Mouse (Mus musculus) neural tube, embryonic 15.5 days (tissue): ENCODE measurements around the gene G3bp1. TPM values are rescaled to one million over a fixed set of nuclear protein-coding genes. Genes with fewer than 3 reads are reported as not detected.

ENCODE experiments used
- ATAC-seq: fragments of 200-750 bp; cut with Nextera tagmentation; 2 replicates; pipeline ENCODE4 v1.8.0; 2017; ENCODE audit warnings: mild to moderate bottlenecking, moderate TSS enrichment, moderate library complexity; ENCODE audit not compliant: low FRiP score
- H3K27ac ChIP-seq: fragments of 300-500 bp; sonication (generic); replicated peaks from 2 replicates; pipeline ENCODE4 v1.5.1; 2015; ENCODE audit warnings: mild to moderate bottlenecking, inconsistent platforms
- H3K27me3 ChIP-seq: fragments of 300-500 bp; sonication (generic); replicated peaks from 2 replicates; pipeline ENCODE4 v1.6.1; 2015; ENCODE audit warnings: inconsistent platforms
- H3K36me3 ChIP-seq: fragments of 300-500 bp; sonication (generic); 2 replicates; pipeline ENCODE4 v1.6.1; 2015; ENCODE audit warnings: inconsistent platforms
- H3K4me1 ChIP-seq: fragments of 300-500 bp; sonication (generic); 2 replicates; pipeline ENCODE4 v1.6.1; 2015; ENCODE audit warnings: inconsistent platforms
- H3K4me2 ChIP-seq: fragments of 300-500 bp; sonication (generic); 2 replicates; pipeline ENCODE4 v1.6.1; 2015; ENCODE audit warnings: inconsistent platforms, mild to moderate bottlenecking, moderate library complexity
- H3K4me3 ChIP-seq: fragments of 300-500 bp; sonication (generic); replicated peaks from 2 replicates; pipeline ENCODE4 v1.5.1; 2015; ENCODE audit warnings: mild to moderate bottlenecking, inconsistent platforms
- H3K9ac ChIP-seq: fragments of 300-500 bp; sonication (generic); replicated peaks from 2 replicates; pipeline ENCODE4 v1.6.1; 2015; ENCODE audit warnings: mild to moderate bottlenecking, inconsistent platforms
- H3K9me3 ChIP-seq: fragments of 300-500 bp; sonication (generic); replicated peaks from 2 replicates; pipeline ENCODE4 v1.6.1; 2016; ENCODE audit warnings: inconsistent platforms
- WGBS: fragments of 180-500 bp; shearing (Covaris S2); methylation state at CpG from one replicate; pipeline ENCODE4 v1.1.7; 2015; ENCODE audit warnings: mixed read lengths; 5-methylcytosine and 5-hydroxymethylcytosine counted together
- microRNA-seq: library from miRNA; unstranded; fragments of <30 nt; microRNA quantifications from one replicate; pipeline ENCODE4, GENCODE M21; 2017
- polyA plus RNA-seq: library from polyadenylated mRNA; unstranded; fragments of >200 nt; fragmentation: Nextera tagmentation; extraction: Ambion mirVana; gene quantifications from 2 replicates; pipeline ENCODE4 v1.2.1, GENCODE M21; 2015

G3bp1 gene
- polyA plus RNA-seq, 1 experiment from 2014 or later, result 91.5 TPM

DNA sequence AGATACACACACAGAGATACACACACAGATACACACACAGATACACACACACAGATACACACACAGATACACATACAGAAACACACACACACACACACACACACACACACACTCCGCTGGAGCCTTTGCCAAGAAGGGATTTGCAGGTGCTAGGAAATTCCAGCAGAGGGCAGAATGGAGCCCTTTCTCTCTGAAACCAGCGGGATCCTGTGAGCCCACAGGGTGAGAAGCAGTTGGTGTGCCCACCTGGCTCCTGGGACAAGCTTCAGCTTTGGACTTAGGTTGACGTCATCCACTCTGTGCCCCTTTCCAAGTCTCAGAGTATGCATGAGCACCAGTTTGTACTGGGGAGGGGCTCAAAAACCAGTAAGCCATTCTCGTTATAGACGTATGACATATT lies 41.9 kb downstream of the G3bp1 start:
- Histone ChIP-seq H3K9me3 (no peaks in the 10 kb centered on the region), H3K27me3 (no peaks in the 10 kb centered on the region), H3K27ac (no peak overlapping the region), H3K9ac (no peak overlapping the region), H3K4me3 (no peak overlapping the region), H3K4me2 (no peak overlapping the region), H3K4me1 (no peaks in the 10 kb centered on the region), H3K36me3 (0 out of 2 replicates have a peak, but pooled peaks cover 7% of the 10 kb centered on the region)
- WGBS, result 54% methylated on average over 5 of the region's 5 CpGs
- ATAC-seq, result no peak

DNA sequence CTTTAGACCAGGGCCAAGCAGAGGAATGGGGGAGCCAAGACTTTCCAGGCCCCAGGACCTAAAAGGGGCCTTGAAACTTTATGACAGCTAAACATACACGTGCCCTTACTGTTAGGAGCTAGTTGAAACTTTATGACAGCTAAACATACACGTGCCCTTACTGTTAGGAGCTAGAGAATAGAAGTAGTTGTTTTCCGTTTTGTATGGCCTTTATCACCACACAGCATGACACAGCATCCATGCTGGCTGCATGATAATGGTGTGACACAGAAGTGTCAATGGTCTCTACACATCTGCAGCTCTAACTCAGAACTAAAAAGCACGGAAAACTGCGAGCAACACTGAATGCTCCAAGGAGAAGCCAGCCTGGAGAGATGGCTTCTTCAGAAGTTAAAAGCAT lies 48.2 kb downstream of the G3bp1 start:
- no peak overlapping the region for H3K9ac ChIP-seq
- peaks cover 13% of the 10 kb centered on the region; the same call in 1 of the 2 replicates for H3K36me3 ChIP-seq
- WGBS, result 68% methylated on average over 5 of the region's 5 CpGs
- no peak overlapping the region; the same call in 1 of the 2 replicates for H3K27ac ChIP-seq
- peaks cover 5% of the 10 kb centered on the region; the same call in 1 of the 2 replicates for H3K4me1 ChIP-seq
- no peak overlapping the region for H3K4me3 ChIP-seq
- ATAC-seq, result no peak
- H3K9me3 ChIP-seq, result no peaks in the 10 kb centered on the region
- H3K27me3 ChIP-seq, result no peaks in the 10 kb centered on the region
- H3K4me2 ChIP-seq, result no peak overlapping the region

DNA sequence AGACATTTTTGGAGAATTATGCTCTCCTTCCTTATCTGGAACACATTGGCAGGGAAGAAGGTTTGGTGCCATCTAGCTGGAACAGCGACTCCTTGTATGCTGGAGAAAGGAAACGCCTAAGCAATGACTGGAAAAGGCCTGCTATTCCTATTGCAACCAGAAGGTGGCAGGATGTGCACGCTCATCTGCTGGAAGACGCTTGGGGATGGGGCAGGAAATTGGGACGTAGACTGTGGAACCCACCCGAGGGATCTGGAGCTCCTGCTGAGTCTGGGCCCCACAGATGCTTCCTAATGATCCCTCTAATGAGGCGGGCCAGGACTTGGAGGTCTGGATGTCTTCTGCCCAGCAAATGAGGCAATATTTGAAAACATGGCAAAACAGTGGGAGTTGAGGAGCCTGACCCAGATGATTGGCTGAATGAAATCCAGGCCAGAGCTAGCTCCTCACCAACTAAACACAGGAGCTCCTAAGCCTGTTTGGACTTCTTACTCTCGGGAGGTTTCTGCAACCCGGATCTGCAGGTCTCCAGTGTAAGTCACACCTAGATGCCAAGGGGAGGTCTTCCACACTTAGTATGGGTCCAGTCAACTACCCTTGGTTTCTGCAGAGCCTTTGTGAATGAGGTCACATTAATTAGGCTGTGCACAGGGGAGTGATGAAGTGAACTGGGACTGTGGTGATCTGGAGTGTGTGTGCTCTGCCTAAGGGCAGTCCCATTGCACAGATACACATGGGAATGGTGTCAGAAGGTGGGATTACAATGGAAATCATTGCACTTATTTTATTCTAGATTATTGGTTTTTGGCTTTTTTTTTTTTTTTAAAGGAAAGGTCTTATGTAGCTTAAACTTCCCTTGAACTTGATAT lies 49.6 kb downstream of the G3bp1 start:
- Histone ChIP-seq H3K9me3 (no peaks in the 10 kb centered on the region), H3K4me2 (peak overlapping the region; percentile 34; the same call in 1 of the 2 replicates), H3K27ac (peak overlapping the region; percentile 25; the same call in 1 of the 2 replicates), H3K4me1 (peaks cover 5% of the 10 kb centered on the region; the same call in 1 of the 2 replicates), H3K4me3 (no peak overlapping the region), H3K36me3 (peaks cover 13% of the 10 kb centered on the region; the same call in 1 of the 2 replicates), H3K9ac (no peak overlapping the region), H3K27me3 (no peaks in the 10 kb centered on the region)
- WGBS, result 8% methylated on average over 9 of the region's 9 CpGs
- peak; percentile 73 for ATAC-seq

DNA sequence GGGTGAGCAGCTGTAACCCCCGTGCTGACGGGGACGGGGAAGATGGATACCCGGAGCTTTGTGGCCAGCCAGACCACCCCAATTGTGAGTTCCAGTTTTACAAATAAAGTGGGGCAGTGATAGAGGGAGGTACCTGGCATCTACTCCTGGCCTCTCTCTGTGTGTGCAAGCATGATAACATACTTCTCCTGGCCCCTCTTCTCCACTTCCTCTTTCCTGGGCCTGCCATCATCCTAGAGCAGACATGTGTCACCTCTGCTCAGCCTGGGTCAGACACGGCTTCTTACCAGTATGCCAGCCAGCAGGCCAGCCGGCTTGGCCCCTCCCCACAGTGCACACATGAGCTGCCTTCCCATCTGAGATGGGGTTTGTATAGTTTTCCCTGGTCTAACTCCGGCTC lies 61.3 kb downstream of the G3bp1 start:
- Histone ChIP-seq H3K4me3 (no peak overlapping the region), H3K27ac (no peak overlapping the region), H3K4me2 (no peak overlapping the region), H3K4me1 (peaks cover 11% of the 10 kb centered on the region), H3K9ac (no peak overlapping the region), H3K9me3 (no peaks in the 10 kb centered on the region), H3K27me3 (no peaks in the 10 kb centered on the region), H3K36me3 (peaks cover 17% of the 10 kb centered on the region)
- ATAC-seq, result no peak
- WGBS, result 91% methylated on average over 7 of the region's 7 CpGs

DNA sequence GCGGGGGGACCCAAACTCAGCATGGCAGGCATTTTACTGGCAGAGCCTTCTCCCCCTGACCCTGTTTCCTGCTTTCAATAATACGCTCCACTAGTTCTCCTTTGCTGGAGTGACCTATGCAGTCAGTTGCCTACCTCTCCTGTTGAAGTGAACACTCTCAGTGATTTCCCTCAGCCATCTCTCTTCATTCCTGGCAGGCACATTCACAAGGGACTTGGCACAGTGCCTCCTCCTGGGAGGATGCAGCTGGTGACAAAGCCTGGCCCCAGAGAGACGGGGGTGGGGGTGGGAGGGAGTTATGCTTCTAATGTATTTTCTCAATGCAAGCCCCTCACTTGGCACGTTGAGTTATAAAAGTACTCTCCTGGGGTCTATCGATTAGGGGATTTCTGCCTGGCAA lies 63.9 kb downstream of the G3bp1 start:
- H3K36me3 ChIP-seq, result peaks cover 13% of the 10 kb centered on the region; the same call in 1 of the 2 replicates
- H3K27me3 ChIP-seq, result no peaks in the 10 kb centered on the region
- no peaks in the 10 kb centered on the region for H3K9me3 ChIP-seq
- H3K9ac ChIP-seq, result no peak overlapping the region
- peak; percentile 28; the same call in 1 of the 2 replicates for ATAC-seq
- peak overlapping the region; percentile 10; the same call in 1 of the 2 replicates for H3K27ac ChIP-seq
- WGBS, result 47% methylated on average over 5 of the region's 5 CpGs
- H3K4me3 ChIP-seq, result no peak overlapping the region
- no peak overlapping the region for H3K4me2 ChIP-seq
- H3K4me1 ChIP-seq, result peaks cover 11% of the 10 kb centered on the region

DNA sequence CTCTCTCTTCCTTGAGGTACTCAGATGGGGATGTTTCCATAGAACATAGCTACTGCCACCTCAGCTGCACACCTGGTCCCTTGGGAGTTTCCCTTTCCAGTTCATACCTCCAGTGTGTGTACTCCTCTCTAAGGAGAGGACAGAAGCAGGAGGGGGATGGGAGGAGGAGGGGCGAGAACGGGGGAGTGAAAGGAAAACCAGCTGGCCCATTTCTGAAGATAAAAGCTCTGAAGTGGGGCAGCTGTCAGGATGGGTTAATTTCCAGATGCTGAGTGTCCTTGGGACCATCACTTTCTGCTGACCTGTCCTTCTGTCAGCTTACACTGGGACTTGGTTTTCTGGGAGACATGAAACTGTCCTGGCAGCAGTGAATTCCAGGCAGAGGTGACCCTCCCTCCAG lies 65.3 kb downstream of the G3bp1 start:
- 29% methylated on average over 2 of the region's 2 CpGs for whole genome bisulfite sequencing
- no peak overlapping the region for H3K27ac ChIP-seq

DNA sequence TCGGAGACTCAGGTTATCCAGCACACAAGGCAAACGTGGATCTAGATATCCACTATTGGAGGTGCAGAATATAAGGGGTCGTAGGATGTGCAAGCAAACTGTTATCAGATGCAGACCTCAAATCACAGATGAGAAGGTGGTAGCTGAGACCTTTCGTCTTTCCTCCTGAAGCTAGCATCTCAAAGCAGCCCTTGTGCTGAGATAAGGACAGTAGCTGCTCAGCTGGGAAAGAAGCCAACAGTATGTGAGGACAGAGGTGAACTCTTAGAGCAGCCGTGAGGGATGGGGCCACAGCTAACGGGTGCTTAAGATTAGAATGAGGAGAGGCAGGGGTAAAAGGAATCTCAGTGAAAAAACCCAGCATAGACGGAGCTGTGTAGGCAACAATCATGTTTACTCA lies 72.6 kb downstream of the G3bp1 start:
- no peak overlapping the region for H3K27ac ChIP-seq
- WGBS, result 68% methylated on average over 7 of the region's 7 CpGs
- no peak for ATAC-seq
- no peaks in the 10 kb centered on the region for H3K4me1 ChIP-seq
- H3K9me3 ChIP-seq, result no peaks in the 10 kb centered on the region
- H3K36me3 ChIP-seq, result no peaks in the 10 kb centered on the region
- H3K9ac ChIP-seq, result no peak overlapping the region
- H3K4me2 ChIP-seq, result no peak overlapping the region
- no peaks in the 10 kb centered on the region for H3K27me3 ChIP-seq
- no peak overlapping the region for H3K4me3 ChIP-seq

More for the DNA sequence above, 65.3 kb downstream of the G3bp1 start:
- Histone ChIP-seq H3K4me3 (no peak overlapping the region), H3K9ac (no peak overlapping the region), H3K4me1 (peaks cover 11% of the 10 kb centered on the region), H3K36me3 (peaks cover 8% of the 10 kb centered on the region; the same call in 1 of the 2 replicates), H3K9me3 (no peaks in the 10 kb centered on the region), H3K4me2 (no peak overlapping the region), H3K27me3 (no peaks in the 10 kb centered on the region)
- no peak for ATAC-seq

DNA sequence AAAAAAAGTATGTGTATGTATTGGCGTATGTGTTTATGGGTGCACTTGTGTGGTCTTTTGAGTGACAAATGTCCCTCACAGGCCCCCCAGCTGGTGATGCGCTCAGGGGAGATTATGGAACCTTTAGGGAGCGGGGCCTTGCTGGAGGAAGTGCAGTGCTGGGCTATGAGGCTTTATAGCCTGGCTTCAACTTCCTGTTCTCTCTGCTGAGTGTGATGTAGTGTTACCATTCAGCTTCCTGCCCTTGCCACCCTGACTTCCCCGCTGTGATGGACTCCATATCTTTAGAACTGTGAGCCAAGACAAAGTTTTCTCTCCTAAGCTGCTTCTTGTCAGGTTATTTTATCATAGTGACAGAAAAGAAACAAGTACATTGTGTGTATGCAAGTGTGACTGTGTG lies 73.2 kb downstream of the G3bp1 start:
- Histone ChIP-seq H3K27ac (no peak overlapping the region), H3K9me3 (no peaks in the 10 kb centered on the region), H3K9ac (no peak overlapping the region), H3K4me1 (no peaks in the 10 kb centered on the region), H3K4me2 (no peak overlapping the region), H3K4me3 (no peak overlapping the region), H3K27me3 (no peaks in the 10 kb centered on the region), H3K36me3 (no peaks in the 10 kb centered on the region)
- no peak for ATAC-seq
- WGBS, result 81% methylated on average over 4 of the region's 4 CpGs

DNA sequence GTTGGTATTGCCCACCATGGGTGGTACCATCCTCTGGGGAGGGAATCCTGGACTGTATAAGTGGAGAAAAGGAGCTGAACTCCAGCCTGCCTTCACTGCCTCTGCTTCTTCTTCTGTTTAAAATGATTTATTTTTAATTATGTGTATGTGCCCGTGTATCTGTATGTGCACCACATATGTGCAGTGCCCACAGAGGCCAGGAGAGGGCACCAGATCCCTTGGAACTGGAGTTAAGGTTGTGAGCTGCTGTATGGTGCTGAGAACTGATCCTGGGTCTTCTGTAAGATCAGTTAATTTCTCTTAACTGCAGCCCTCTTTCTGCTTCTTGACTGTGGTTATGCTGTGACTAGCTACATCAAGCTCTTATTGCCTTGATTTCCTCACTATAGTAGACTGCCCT lies 76.2 kb downstream of the G3bp1 start:
- H3K4me1 ChIP-seq, result no peaks in the 10 kb centered on the region
- no peak for ATAC-seq
- no peaks in the 10 kb centered on the region for H3K9me3 ChIP-seq
- WGBS, result 91% methylated on average over 1 of the region's 1 CpGs
- no peak overlapping the region for H3K9ac ChIP-seq
- no peak overlapping the region for H3K27ac ChIP-seq
- no peaks in the 10 kb centered on the region for H3K36me3 ChIP-seq
- no peak overlapping the region for H3K4me2 ChIP-seq
- H3K4me3 ChIP-seq, result no peak overlapping the region
- no peaks in the 10 kb centered on the region for H3K27me3 ChIP-seq

Small RNA genes lying within 50 kb of the gene (microRNA-seq; reads per million reads assigned to microRNA genes)
- gene Mir7652, result not detected

Other genes starting within 250 kb of the G3bp1 start
- 0.04 and 0.14 TPM in 2 replicates for gene Fat2, start 133.1 kb upstream of the G3bp1 start, polyA plus RNA-seq
- 747 and 833 TPM in 2 replicates for gene Sparc, start 46.5 kb upstream of the G3bp1 start, polyA plus RNA-seq
- gene Atox1, start 8.4 kb upstream of the G3bp1 start, polyA plus RNA-seq, result 303 and 338 TPM in 2 replicates
- 3.2 and 3.5 TPM in 2 replicates for gene Glra1, start 138.5 kb downstream of the G3bp1 start, polyA plus RNA-seq